Mouse (Mus musculus): ENCODE results near the gene Myf5. TPM values are rescaled to one million over a fixed set of nuclear protein-coding genes. Genes with fewer than 3 reads are reported as not detected.

Gene Myf5
- total RNA-seq (2015; ENCODE audit: low replicate concordance), result not detected in 2 replicates
- not detected in 2 replicates for total RNA-seq (2017; ENCODE audit: low replicate concordance)

GRCm38 (mm10) chr10:107485870-107486269, at the start of gene Myf5:
Gene Myf5, minus strand, starts transcription at chr10:107486134.
- ATAC-seq (replicated peaks; ENCODE audit: low FRiP score, poor library complexity, severe bottlenecking), result no peak

GRCm38 (mm10) chr10:107528758-107529157, 42.8 kb upstream of the Myf5 start:
- ATAC-seq (replicated peaks; ENCODE audit: low FRiP score, poor library complexity, severe bottlenecking), result no peak

- ATAC-seq (replicated peaks; ENCODE audit: low FRiP score, poor library complexity, severe bottlenecking), result no peak
Measured at GRCm38 (mm10) chr10:107519216-107519615, 33.3 kb upstream of the Myf5 start.

GRCm38 (mm10) chr10:107516641-107517040, 30.7 kb upstream of the Myf5 start:
- ATAC-seq (replicated peaks; ENCODE audit: low FRiP score, poor library complexity, severe bottlenecking), result no peak

GRCm38 (mm10) chr10:107514735-107515134, 28.8 kb upstream of the Myf5 start:
- ATAC-seq (replicated peaks; ENCODE audit: low FRiP score, poor library complexity, severe bottlenecking), result no peak

GRCm38 (mm10) chr10:107506397-107506796, 20.5 kb upstream of the Myf5 start:
- ATAC-seq (replicated peaks; ENCODE audit: low FRiP score, poor library complexity, severe bottlenecking), result no peak

- ATAC-seq (replicated peaks; ENCODE audit: low FRiP score, poor library complexity, severe bottlenecking), result no peak
Measured at GRCm38 (mm10) chr10:107503430-107503829, 17.5 kb upstream of the Myf5 start.

- ATAC-seq (replicated peaks; ENCODE audit: low FRiP score, poor library complexity, severe bottlenecking), result no peak
Measured at GRCm38 (mm10) chr10:107502193-107502592, 16.3 kb upstream of the Myf5 start.

GRCm38 (mm10) chr10:107499656-107500055, 13.7 kb upstream of the Myf5 start:
- ATAC-seq (replicated peaks; ENCODE audit: low FRiP score, poor library complexity, severe bottlenecking), result no peak

GRCm38 (mm10) chr10:107496402-107496801, 10.5 kb upstream of the Myf5 start:
- no peak for ATAC-seq (replicated peaks; ENCODE audit: low FRiP score, poor library complexity, severe bottlenecking)

GRCm38 (mm10) chr10:107494568-107494967, 8.6 kb upstream of the Myf5 start, which contains the start of gene Myf6:
Gene Myf6, minus strand, starts transcription at chr10:107494737.
- no peak for ATAC-seq (replicated peaks; ENCODE audit: low FRiP score, poor library complexity, severe bottlenecking)

- no peak for ATAC-seq (replicated peaks; ENCODE audit: low FRiP score, poor library complexity, severe bottlenecking)
Measured at GRCm38 (mm10) chr10:107493580-107494474, 7.9 kb upstream of the Myf5 start.

GRCm38 (mm10) chr10:107492867-107493579, 7.1 kb upstream of the Myf5 start:
- no peak for ATAC-seq (replicated peaks; ENCODE audit: low FRiP score, poor library complexity, severe bottlenecking)

GRCm38 (mm10) chr10:107488654-107489315, 2.9 kb upstream of the Myf5 start:
- ATAC-seq (replicated peaks; ENCODE audit: low FRiP score, poor library complexity, severe bottlenecking), result no peak

- ATAC-seq (replicated peaks; ENCODE audit: low FRiP score, poor library complexity, severe bottlenecking), result no peak
Measured at GRCm38 (mm10) chr10:107486770-107487169, 836 bp upstream of the Myf5 start.

- ATAC-seq (replicated peaks; ENCODE audit: low FRiP score, poor library complexity, severe bottlenecking), result no peak
Measured at GRCm38 (mm10) chr10:107484050-107484449, 1.9 kb downstream of the Myf5 start.

GRCm38 (mm10) chr10:107473497-107473896, 12.4 kb downstream of the Myf5 start:
- no peak for ATAC-seq (replicated peaks; ENCODE audit: low FRiP score, poor library complexity, severe bottlenecking)

GRCm38 (mm10) chr10:107471712-107472111, 14.2 kb downstream of the Myf5 start:
- no peak for ATAC-seq (replicated peaks; ENCODE audit: low FRiP score, poor library complexity, severe bottlenecking)

GRCm38 (mm10) chr10:107467819-107468218, 18.1 kb downstream of the Myf5 start:
- no peak for ATAC-seq (replicated peaks; ENCODE audit: low FRiP score, poor library complexity, severe bottlenecking)
